Mouse (Mus musculus): ENCODE results near the gene Ccdc153. TPM values are rescaled to one million over a fixed set of nuclear protein-coding genes. Genes with fewer than 3 reads are reported as not detected.

The Ccdc153 gene
- total RNA-seq, 2 experiments from 2014 or later: 0.69 to 1.9 TPM

DNA sequence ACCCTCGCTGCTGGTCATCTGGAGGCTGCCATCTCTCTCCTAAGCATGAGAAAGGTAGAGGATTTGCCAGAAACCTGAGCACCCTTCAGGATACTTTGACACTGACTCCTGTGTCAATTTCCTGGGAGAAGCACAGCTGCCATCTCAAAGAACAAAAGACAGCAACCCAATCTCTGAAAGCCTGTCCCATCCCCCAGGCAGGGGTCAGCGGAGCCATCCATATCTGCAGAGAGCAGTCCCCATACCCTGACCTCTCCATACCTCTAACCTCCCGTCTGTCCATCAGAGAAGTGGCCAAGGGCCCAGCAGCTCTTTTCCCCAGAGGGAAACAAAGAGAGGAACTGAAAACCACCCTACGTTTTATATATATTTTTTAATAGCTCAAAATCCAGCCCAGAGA is 3.9 kb upstream of the Ccdc153 start:
- intact Hi-C loops (cut with DNase I): loop anchor here (10.0 kb wide), 3 partner anchors 52 to 252 kb away; partner anchors contain the start of gene Mcam
- no peak for DNase-seq (ENCODE audit: extremely low spot score in 1 of 2, low spot score in 2 of 2)

DNA sequence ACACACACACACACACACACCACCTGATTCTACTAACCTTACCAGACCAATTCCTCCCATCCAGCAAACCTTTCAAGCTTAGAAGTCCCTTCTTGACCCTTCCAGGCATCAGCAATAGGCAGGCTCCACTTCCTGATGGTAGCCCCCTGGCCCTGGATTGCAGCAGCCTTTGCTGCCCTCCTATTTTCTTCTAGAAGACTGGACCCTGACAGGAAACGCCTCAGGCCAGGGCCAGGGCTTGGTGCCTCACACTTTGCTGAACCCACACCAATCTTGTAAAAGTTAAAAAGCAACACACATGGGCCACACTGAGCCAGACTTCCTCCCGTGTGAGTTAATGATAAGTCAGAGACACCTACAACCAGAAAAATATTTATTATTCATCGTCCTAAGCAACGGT is 3.3 kb upstream of the Ccdc153 start:
- DNase-seq (ENCODE audit: extremely low spot score in 1 of 2, low spot score in 2 of 2): no peak
- intact Hi-C loops (cut with DNase I): loop anchor here (10.0 kb wide), 3 partner anchors 52 to 252 kb away; partner anchors contain the start of gene Mcam

DNA sequence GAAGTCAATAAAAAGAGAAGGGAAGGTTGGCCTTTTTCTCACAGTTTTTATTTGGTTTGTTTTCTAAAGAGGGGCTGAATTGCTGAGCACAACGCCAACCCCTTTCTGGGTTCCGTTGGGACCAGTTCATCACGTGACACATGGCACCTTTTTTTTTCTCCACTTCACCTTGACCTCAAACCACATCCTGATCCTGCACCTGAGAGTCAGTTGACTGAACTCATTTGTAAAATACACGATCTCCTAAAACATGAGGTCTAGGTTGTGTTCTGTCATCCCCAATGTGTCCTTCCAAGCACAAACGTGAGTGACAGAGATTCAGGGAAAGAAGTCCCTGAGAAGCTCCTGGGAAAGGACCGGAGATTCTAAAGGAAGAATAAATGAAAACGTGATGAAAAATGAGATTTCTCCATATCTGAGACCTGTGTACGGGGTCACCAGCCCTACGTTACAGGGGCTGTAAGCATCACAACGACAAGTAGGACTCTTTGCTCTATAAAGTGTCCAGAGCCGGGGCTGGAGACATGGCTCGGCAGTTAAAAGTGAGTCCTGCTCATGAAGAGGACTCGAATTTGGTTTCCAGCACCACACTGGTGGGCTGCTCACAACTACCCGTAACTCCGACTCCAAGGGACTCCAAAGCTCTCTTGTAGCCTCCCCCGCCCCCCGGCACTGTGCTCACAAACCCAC is 1.8 kb upstream of the Ccdc153 start:
- intact Hi-C loops (cut with DNase I): loop anchor here (10.0 kb wide), 3 partner anchors 54 to 254 kb away; partner anchors contain the start of gene Mcam
- no peak for DNase-seq (ENCODE audit: extremely low spot score in 1 of 2, low spot score in 2 of 2)

- peak in 1 of 2 experiments; percentile 50 for DNase-seq (ENCODE audit: extremely low spot score in 1 of 2, low spot score in 2 of 2)
- intact Hi-C loops (cut with DNase I): loop anchor here (10.0 kb wide), 3 partner anchors 55 to 255 kb away; partner anchors contain the start of gene Mcam
Measured at GRCm38 (mm10) chr9:44239447-44239846, 1.0 kb upstream of the Ccdc153 start.

- no peak for DNase-seq (ENCODE audit: extremely low spot score in 1 of 2, low spot score in 2 of 2)
- intact Hi-C loops (cut with DNase I): no loop called here
Measured at GRCm38 (mm10) chr9:44240911-44241310, 435 bp downstream of the Ccdc153 start.

GRCm38 (mm10) chr9:44241418-44241817 is 942 bp downstream of the Ccdc153 start:
- DNase-seq (ENCODE audit: extremely low spot score in 1 of 2, low spot score in 2 of 2): no peak
- intact Hi-C loops (cut with DNase I): no loop called here

- DNase-seq (ENCODE audit: extremely low spot score in 1 of 2, low spot score in 2 of 2): no peak
- intact Hi-C loops (cut with DNase I): no loop called here
Measured at GRCm38 (mm10) chr9:44243621-44244020, 3.1 kb downstream of the Ccdc153 start.

- intact Hi-C loops (cut with DNase I): no loop called here
- DNase-seq (ENCODE audit: extremely low spot score in 1 of 2, low spot score in 2 of 2): no peak
Measured at GRCm38 (mm10) chr9:44247907-44248306, 7.4 kb downstream of the Ccdc153 start.

GRCm38 (mm10) chr9:44249181-44250146 is 9.0 kb downstream of the Ccdc153 start:
- peak in 1 of 2 experiments; percentile 75 for DNase-seq (ENCODE audit: extremely low spot score in 1 of 2, low spot score in 2 of 2)
- intact Hi-C loops (cut with DNase I): no loop called here

DNA sequence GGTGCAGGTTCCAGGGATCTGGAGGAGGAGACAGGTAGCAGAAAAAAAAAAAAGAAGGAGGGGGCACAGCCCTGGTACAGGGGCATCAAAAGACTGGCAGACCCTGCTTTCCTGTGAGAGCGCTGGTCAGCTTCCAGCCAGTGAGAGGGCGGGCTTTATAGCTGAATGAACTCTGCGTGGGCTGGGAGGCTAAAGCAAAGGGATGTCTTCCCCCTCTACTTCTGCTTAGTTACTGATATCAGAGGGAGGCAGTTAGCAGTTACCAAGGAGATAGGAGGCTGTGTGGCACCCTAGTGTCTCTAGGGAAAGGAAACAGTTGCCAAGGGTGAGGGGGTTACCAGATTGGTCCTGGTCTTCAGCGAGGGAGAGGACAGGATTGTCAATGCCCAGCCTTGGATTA is 10.0 kb downstream of the Ccdc153 start:
- no peak for DNase-seq (ENCODE audit: extremely low spot score in 1 of 2, low spot score in 2 of 2)
- intact Hi-C loops (cut with DNase I): no loop called here

DNA sequence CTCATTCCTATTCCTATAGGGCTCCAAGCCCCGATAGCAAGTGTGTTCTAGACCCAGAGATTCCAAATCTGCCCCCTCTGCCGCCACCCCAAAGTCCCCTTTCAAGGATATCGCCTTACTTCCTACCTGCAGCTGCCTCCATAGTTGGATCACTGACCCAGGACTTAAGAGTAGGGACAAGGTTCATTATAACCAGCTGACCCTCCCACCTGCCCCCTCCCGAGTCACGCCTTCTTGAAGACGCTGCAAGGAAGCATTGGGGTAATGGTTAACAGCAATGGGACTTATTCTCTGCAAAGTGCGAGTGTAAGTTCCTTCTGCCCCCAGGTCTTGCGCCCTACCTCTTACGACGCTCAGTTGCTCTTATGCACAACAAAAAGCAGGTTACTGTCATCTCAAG is 10.8 kb downstream of the Ccdc153 start, which contains the start of gene Pdzd3:
Pdzd3 (minus strand) TSS at position 158 of the 400 bp plus-strand sequence.
- no peak for DNase-seq (ENCODE audit: extremely low spot score in 1 of 2, low spot score in 2 of 2)
- intact Hi-C loops (cut with DNase I): no loop called here

- intact Hi-C loops (cut with DNase I): no loop called here
- no peak for DNase-seq (ENCODE audit: extremely low spot score in 1 of 2, low spot score in 2 of 2)
Measured at GRCm38 (mm10) chr9:44253441-44253840, 13.0 kb downstream of the Ccdc153 start.

DNA sequence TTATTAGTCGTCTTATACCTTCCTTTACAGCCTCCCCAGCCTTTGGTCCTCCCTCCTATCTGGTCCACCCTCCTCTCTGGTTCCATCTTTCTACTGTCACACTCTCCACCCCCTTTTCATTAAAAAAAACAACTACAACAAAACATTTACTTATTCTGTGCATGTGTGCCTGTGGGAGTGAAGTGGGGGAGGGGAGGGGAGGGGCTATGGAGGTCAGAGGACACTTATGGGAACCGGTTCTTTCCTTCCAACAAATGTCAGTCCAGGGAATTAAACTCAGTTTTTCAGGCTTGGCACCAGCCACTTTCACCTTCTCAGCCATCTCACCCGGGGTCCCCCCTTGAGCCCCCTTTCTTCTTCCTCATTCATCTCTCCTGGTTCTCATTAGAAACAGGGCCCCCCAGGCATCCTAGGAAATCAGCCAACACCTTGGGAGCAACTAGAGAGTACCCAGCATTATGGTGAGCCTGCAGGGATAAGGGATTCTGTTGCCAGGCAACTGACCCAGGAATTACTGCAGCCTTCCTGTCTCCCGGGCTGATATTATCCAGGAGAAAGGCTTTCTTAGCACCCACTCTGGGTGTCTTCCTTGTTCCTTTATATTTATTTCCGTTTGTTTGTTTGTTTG is 14.1 kb downstream of the Ccdc153 start:
- no peak for DNase-seq (ENCODE audit: extremely low spot score in 1 of 2, low spot score in 2 of 2)
- intact Hi-C loops (cut with DNase I): no loop called here

DNA sequence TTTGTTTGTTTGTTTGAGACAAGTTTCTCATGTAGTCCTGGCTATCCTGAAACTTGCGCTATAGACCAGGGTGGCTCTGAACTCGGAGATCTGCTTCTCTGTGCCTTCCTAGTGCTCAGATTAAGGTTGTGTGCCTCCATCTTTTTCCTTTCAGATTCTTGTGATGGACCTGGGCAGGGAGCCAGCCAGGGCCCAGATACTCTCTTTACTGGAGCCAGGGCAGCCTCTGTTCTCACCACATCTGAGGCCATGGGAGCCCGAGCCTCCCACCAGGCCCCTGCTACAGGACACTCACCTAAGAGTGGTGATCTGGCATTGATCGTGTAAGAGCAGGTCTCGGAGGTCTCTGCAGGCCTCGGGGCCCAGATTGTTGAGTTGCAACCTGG is 14.7 kb downstream of the Ccdc153 start:
- no peak for DNase-seq (ENCODE audit: extremely low spot score in 1 of 2, low spot score in 2 of 2)
- intact Hi-C loops (cut with DNase I): no loop called here

- DNase-seq (ENCODE audit: extremely low spot score in 1 of 2, low spot score in 2 of 2): no peak
- intact Hi-C loops (cut with DNase I): no loop called here
Measured at GRCm38 (mm10) chr9:44256213-44256612, 15.7 kb downstream of the Ccdc153 start.

DNA sequence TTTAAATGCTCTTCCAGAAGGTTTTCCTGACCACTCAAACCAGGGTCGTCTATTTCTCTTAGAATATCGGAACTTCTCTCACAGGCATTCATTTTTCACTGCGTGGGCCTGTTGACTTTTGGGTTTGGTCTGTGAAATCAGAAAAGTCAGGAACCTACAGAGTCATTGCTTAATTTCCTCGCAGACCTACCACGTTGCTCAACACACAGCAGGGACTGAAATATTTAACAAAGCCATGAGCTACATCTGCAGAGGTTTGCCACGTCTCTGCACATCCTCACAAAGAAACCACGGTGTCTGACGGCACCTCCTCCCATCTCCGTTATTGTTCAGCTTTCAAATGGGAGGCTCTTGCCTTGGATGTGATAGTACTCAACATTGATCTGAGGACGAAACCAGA is 18.5 kb downstream of the Ccdc153 start:
- intact Hi-C loops (cut with DNase I): no loop called here
- DNase-seq (ENCODE audit: extremely low spot score in 1 of 2, low spot score in 2 of 2): no peak

DNA sequence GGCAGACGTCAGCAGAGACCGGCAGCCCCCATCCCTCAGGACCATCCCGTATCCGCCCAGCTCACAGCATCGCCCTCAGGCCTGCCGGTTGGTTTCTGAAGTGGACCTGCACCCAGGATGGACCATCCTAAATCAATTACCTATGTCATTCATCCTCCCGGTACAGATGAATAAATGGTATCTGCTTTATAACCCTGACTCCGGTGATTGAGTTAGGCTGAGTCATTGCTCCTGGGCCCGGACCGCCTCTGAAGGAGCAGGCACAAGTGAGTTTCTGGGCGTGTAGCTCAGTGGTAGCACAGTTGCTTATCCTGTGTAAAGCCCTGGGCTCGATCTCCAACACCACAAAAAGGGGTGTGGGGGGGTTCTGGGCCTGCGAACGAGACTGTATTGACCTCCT is 20.9 kb downstream of the Ccdc153 start:
- intact Hi-C loops (cut with DNase I): no loop called here
- no peak for DNase-seq (ENCODE audit: extremely low spot score in 1 of 2, low spot score in 2 of 2)

GRCm38 (mm10) chr9:44266478-44267226 is 26.2 kb downstream of the Ccdc153 start:
- intact Hi-C loops (cut with DNase I): no loop called here
- DNase-seq (ENCODE audit: extremely low spot score in 1 of 2, low spot score in 2 of 2): no peak

Measured in left cerebral cortex, postnatal 10 days (tissue).